Mouse (Mus musculus): ENCODE measurements at regions not wholly inside any gene's neighbourhood (a gene's known extent, or its start where the extent isn't known, plus 50 kb on each side); places are given as distances from the start of the nearest gene placed in this dataset.

GRCm38 (mm10) chr3:18764301-18765078 is 816.3 kb downstream of the Cypt12 start:
- TF ChIP-seq CTCF (IDR thresholded peaks at IDR 0.05) (no peak), EP300 (IDR thresholded peaks at IDR 0.05) (no peak)
